Mouse (Mus musculus) midbrain, postnatal 0 days (tissue): ENCODE data around the gene Ppl. TPM values are rescaled to one million over a fixed set of nuclear protein-coding genes. Genes with fewer than 3 reads are reported as not detected.

Experiments
- ATAC-seq: fragments of 200-750 bp; cut with Nextera tagmentation; 2 replicates; pipeline ENCODE4 v1.8.0; 2017; ENCODE audit warnings: moderate number of reproducible peaks, mild to moderate bottlenecking, moderate TSS enrichment, moderate library complexity; ENCODE audit not compliant: low FRiP score
- DNase-seq: peaks from one replicate; pipeline ENCODE4 v3.0.0-alpha.2; 2015; ENCODE audit warnings: low spot score
- H3K27ac ChIP-seq: fragments of 300-500 bp; sonication (generic); 2 replicates; pipeline ENCODE4 v1.5.1; 2014; ENCODE audit warnings: low read depth, mild to moderate bottlenecking, low read length, mixed read lengths
- H3K27me3 ChIP-seq: fragments of 300-500 bp; sonication (generic); 2 replicates; pipeline ENCODE4 v1.6.1; 2014; ENCODE audit warnings: low read length, control low read depth, mixed read lengths; ENCODE audit not compliant: insufficient read depth
- H3K36me3 ChIP-seq: fragments of 300-500 bp; sonication (generic); 2 replicates; pipeline ENCODE4 v1.6.1; 2014; ENCODE audit warnings: low read length, control low read depth, mixed read lengths; ENCODE audit not compliant: insufficient read depth
- H3K4me1 ChIP-seq: fragments of 300-500 bp; sonication (generic); 2 replicates; pipeline ENCODE4 v1.6.1; 2014; ENCODE audit warnings: mild to moderate bottlenecking, control low read depth, antibody characterized with exemption, low read length, mixed read lengths; ENCODE audit not compliant: insufficient read depth
- H3K4me2 ChIP-seq: fragments of 300-500 bp; sonication (generic); 2 replicates; pipeline ENCODE4 v1.6.1; 2014; ENCODE audit warnings: low read depth, mild to moderate bottlenecking, low read length, mixed read lengths; ENCODE audit not compliant: poor library complexity, severe bottlenecking
- H3K4me3 ChIP-seq: fragments of 300-500 bp; sonication (generic); 2 replicates; pipeline ENCODE4 v1.5.1; 2014; ENCODE audit warnings: low read depth, mild to moderate bottlenecking, low read length, moderate library complexity
- H3K9ac ChIP-seq: fragments of 300-500 bp; sonication (generic); replicated peaks from 2 replicates; pipeline ENCODE4 v1.6.1; 2014; ENCODE audit warnings: mild to moderate bottlenecking, low read length, moderate library complexity, mixed read lengths; ENCODE audit not compliant: poor library complexity, severe bottlenecking
- H3K9me3 ChIP-seq: fragments of 300-500 bp; sonication (generic); 2 replicates; pipeline ENCODE4 v1.6.1; 2016; ENCODE audit warnings: low read length, control low read depth
- CTCF ChIP-seq: IDR thresholded peaks from 2 replicates; pipeline ENCODE4 v1.5.1; 2016; ENCODE audit warnings: antibody characterized with exemption, mild to moderate bottlenecking
- WGBS: fragments of 180-500 bp; shearing (Covaris S2); extraction: QIAGEN DNeasy Blood & Tissue Kit; methylation state at CpG from one replicate; pipeline ENCODE4 v1.1.7; 2014; 5-methylcytosine and 5-hydroxymethylcytosine counted together
- polyA plus RNA-seq: library from polyadenylated mRNA; unstranded; fragments of >200 nt; fragmentation: Nextera tagmentation; extraction: Ambion mirVana; gene quantifications from 2 replicates; pipeline ENCODE4 v1.2.1, GENCODE M21; 2015
- total RNA-seq: library from RNA; depleted of rRNA; stranded (reverse); fragments of >200 nt; gene quantifications from 2 replicates; pipeline ENCODE4 v1.2.3, GENCODE M21; 2014

Ppl gene
- total and polyA plus RNA-seq, 2 experiments from 2014 or later, result 0.10 to 0.88 TPM

- DNase-seq (peak; percentile 57), ATAC-seq (peak; percentile 79)
- Histone ChIP-seq H3K9ac (0 out of 2 replicates have a peak overlapping the region, but pooled peaks have one; percentile 24), H3K4me3 (peak overlapping the region; percentile 36), H3K27me3 (no peaks in the 10 kb centered on the region), H3K4me1 (no peaks in the 10 kb centered on the region), H3K36me3 (no peaks in the 10 kb centered on the region), H3K9me3 (no peaks in the 10 kb centered on the region), H3K4me2 (peak overlapping the region; percentile 81), H3K27ac (no peak overlapping the region)
- WGBS, result 2% methylated on average over 26 of the region's 26 CpGs
- TF ChIP-seq CTCF, result no peak
Observed at GRCm38 (mm10) chr16:5146367-5147036, 14.3 kb upstream of the Ppl start.

DNA sequence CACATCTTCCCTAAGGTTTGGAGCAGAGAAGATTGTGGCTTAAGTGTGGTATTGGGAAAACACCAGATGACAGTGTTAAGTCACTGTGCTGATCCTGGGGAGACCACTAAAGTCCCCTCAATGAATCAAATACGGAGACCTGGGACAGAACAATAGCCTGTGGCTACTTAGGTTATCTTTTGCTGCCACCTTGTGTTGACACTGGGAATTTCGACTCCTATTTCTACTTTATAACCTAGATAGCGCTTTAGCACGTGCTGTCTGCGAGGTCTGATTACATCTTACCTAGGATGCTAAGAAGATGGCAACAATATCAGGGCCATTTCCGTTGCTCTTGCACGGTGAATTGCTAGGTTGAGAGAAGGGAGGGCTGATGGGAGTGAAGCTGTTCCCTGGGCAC lies 13.3 kb upstream of the Ppl start:
- Histone ChIP-seq H3K4me2 (0 out of 2 replicates have a peak overlapping the region, but pooled peaks have one; percentile 81), H3K27ac (no peak overlapping the region), H3K4me3 (no peak overlapping the region), H3K4me1 (no peaks in the 10 kb centered on the region), H3K36me3 (no peaks in the 10 kb centered on the region), H3K9me3 (no peaks in the 10 kb centered on the region), H3K9ac (no peak overlapping the region), H3K27me3 (no peaks in the 10 kb centered on the region)
- TF ChIP-seq CTCF, result peak; percentile 90
- ATAC-seq (peak; percentile 60), DNase-seq (peak; percentile 95)
- WGBS, result 0% methylated on average over 7 of the region's 7 CpGs

DNA sequence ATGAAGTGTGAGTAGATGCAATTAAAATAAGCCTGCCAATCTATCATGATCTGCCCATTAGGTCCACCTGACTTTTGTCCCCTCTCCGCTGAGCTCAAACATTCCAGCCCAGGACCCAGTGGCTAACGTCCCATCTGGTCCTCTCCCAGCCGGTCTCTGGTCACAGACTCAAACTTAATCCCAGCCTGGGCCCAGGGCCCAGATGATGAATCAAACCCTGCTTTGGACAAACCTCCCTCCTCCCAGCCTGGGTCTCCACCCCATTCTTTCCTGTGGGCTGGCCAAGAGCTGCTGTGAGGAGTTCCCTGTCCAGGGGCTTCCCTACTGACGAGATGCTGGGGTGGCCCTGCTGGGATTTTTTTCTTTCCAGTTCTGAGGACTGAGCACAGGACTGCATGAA lies 7.5 kb upstream of the Ppl start:
- H3K4me1 ChIP-seq, result no peaks in the 10 kb centered on the region
- no peak overlapping the region for H3K4me3 ChIP-seq
- 40% methylated on average over 4 of the region's 4 CpGs for WGBS
- DNase-seq (peak; percentile 64), ATAC-seq (no peak)
- no peaks in the 10 kb centered on the region for H3K36me3 ChIP-seq
- TF ChIP-seq CTCF, result no peak
- H3K27me3 ChIP-seq, result 0 out of 2 replicates have a peak, but pooled peaks cover under 1% of the 10 kb centered on the region
- H3K4me2 ChIP-seq, result no peak overlapping the region
- H3K9me3 ChIP-seq, result no peaks in the 10 kb centered on the region
- H3K9ac ChIP-seq, result no peak overlapping the region
- H3K27ac ChIP-seq, result no peak overlapping the region

GRCm38 (mm10) chr16:5137006-5137540 lies 4.9 kb upstream of the Ppl start:
- no peaks in the 10 kb centered on the region for H3K9me3 ChIP-seq
- H3K27me3 ChIP-seq, result peaks cover 23% of the 10 kb centered on the region
- no peak for TF ChIP-seq CTCF
- no peak overlapping the region for H3K4me3 ChIP-seq
- ATAC-seq (no peak), DNase-seq (no peak)
- WGBS, result 59% methylated on average over 12 of the region's 12 CpGs
- no peak overlapping the region for H3K9ac ChIP-seq
- H3K4me2 ChIP-seq, result no peak overlapping the region
- no peaks in the 10 kb centered on the region for H3K36me3 ChIP-seq
- H3K4me1 ChIP-seq, result no peaks in the 10 kb centered on the region
- no peak overlapping the region for H3K27ac ChIP-seq

- no peak for TF ChIP-seq CTCF
- Histone ChIP-seq H3K4me3 (no peak overlapping the region), H3K36me3 (no peaks in the 10 kb centered on the region), H3K27me3 (peaks cover 28% of the 10 kb centered on the region), H3K27ac (no peak overlapping the region), H3K4me2 (no peak overlapping the region), H3K9ac (no peak overlapping the region), H3K4me1 (no peaks in the 10 kb centered on the region), H3K9me3 (no peaks in the 10 kb centered on the region)
- ATAC-seq (no peak), DNase-seq (no peak)
- WGBS, result 32% methylated on average over 4 of the region's 4 CpGs
Observed at GRCm38 (mm10) chr16:5136505-5136904, 4.3 kb upstream of the Ppl start.

GRCm38 (mm10) chr16:5135551-5136261 lies 3.5 kb upstream of the Ppl start:
- DNase-seq, result no peak
- Histone ChIP-seq H3K27me3 (peaks cover 36% of the 10 kb centered on the region), H3K27ac (no peak overlapping the region), H3K9ac (no peak overlapping the region), H3K36me3 (no peaks in the 10 kb centered on the region), H3K9me3 (no peaks in the 10 kb centered on the region), H3K4me2 (no peak overlapping the region), H3K4me3 (no peak overlapping the region), H3K4me1 (no peaks in the 10 kb centered on the region)
- ATAC-seq, result no peak
- 69% methylated on average over 8 of the region's 8 CpGs for WGBS
- no peak for TF ChIP-seq CTCF
